Mouse (Mus musculus) left cerebral cortex, adult 2 months (tissue): ENCODE measurements around the gene Myo3a. TPM values are rescaled to one million over a fixed set of nuclear protein-coding genes. Genes with fewer than 3 reads are reported as not detected.
A peak's percentile ranks its signal among the peaks of the same experiment; 100 is the strongest.
"Not testable (repeated sequence)": the region's sequence is repeated elsewhere in the genome, so short reads cannot be mapped to it uniquely, and the experiment has no call there.

ENCODE experiments used
- DNase-seq, 2 experiments: peaks; one replicate each; pipeline ENCODE4 v3.0.0; 2021 to 2022; ENCODE audit warnings: low spot score in 2 of 2, mixed read lengths in 1 of 2; ENCODE audit errors: extremely low spot score in 1 of 2
- H3K27ac ChIP-seq: fragments of 200-600 bp; 2 replicates; pipeline ENCODE4 v1.8.1; 2022
- H3K4me3 ChIP-seq: fragments of 200-600 bp; 2 replicates; pipeline ENCODE4 v1.8.1; 2022
- CTCF ChIP-seq: fragments of 200-600 bp; IDR thresholded peaks from 2 replicates; pipeline ENCODE4 v1.8.1; 2022; ENCODE audit warnings: antibody characterized with exemption, mild to moderate bottlenecking, moderate library complexity
- intact Hi-C: fragments of 180-260 bp; cut with DNase I; formaldehyde crosslinking; loops from one replicate; pipeline ENCODE4 v1.15.1; 2025
- long read RNA-seq, 2 experiments: library from polyadenylated mRNA; stranded (forward); transcript quantifications; one replicate each; pipeline ENCODE4 v2.0.0; 2021; ENCODE audit warnings: borderline mapping rate in 2 of 2
- total RNA-seq, 2 experiments: library from RNA; stranded (reverse); gene quantifications; 2 replicates each; pipeline ENCODE4 v1.2.3; 2021

The Myo3a gene
- total RNA-seq: 1 to 10 TPM; 1.0 to 1.1 TPM
- long read RNA-seq, experiment 1: 0 reads
- long read RNA-seq, experiment 2: 0 reads

- DNase-seq: no peak
- Histone ChIP-seq H3K27ac (no peak within 1 kb of the TSS), H3K4me3 (no peak within 1 kb of the TSS)
- TF ChIP-seq CTCF: no peak
- intact Hi-C loops: no loop called here
Observed at GRCm38 (mm10) chr2:22227308-22227707, at the start of gene Myo3a. Gene Myo3a, plus strand, starts transcription at chr2:22227503.

DNA sequence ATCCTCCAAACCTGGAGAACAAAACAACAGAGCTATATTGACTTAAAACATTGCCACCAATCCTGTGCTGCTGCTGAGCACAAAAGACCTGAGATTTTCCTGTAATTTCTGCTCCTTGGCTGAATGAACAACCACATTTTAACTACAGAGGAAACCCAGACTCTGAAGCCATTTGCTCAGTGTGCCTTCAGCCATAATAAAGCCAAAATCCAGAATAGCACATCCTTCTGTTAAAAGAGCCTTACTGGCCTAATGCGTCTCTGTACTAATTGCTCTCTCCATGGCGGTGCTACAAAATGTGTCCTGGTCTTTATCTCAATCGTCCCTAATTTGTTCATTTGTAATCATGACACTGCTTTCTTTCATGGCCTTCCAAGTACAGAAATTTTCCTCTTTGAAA, 23.2 kb downstream of the Myo3a start:
- Histone ChIP-seq H3K4me3 (no peak overlapping the region), H3K27ac (no peak overlapping the region)
- intact Hi-C loops: no loop called here
- DNase-seq: no peak
- TF ChIP-seq CTCF: no peak

DNA sequence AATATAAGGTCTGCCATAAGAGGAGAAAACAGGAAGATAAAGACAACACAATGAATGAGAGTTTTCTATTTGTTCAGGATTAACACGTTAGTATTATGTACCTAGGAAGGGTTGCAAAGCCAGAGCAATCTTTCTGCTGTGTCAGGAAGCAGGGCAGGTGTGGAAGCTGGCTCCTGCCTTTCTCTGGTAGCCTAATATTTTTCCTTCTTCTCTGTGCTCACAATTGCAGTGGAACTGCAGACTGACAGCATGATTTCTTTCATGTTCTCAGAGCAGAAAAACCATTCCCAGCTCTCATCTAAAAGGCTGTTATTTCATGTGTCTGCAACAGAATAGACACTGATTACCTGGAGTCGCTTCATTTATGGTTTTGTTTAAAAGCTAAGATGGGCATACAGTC, 23.7 kb downstream of the Myo3a start:
- DNase-seq: no peak
- intact Hi-C loops: no loop called here
- TF ChIP-seq CTCF: no peak
- Histone ChIP-seq H3K4me3 (no peak overlapping the region), H3K27ac (no peak overlapping the region)

DNA sequence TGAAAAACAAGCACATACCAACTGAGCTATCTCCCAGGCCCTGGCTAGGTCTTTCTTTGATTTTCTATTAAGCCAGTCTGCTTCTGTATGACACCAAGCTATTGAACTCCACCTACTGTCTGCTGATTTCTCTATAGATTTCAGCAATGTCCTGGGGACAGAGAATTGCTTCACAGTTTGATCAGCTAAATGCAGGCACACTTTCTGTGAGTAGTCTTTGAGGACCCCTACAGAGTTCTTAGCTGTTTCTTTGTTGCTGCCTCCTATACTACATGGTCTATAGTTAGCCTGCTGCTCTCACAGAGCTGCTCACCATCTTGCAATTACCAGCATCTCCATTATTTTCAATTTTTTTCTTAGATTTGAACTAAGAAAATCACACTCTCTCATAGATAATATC, 28.3 kb downstream of the Myo3a start:
- no peak for TF ChIP-seq CTCF
- intact Hi-C loops: no loop called here
- Histone ChIP-seq H3K27ac (no peak overlapping the region), H3K4me3 (no peak overlapping the region)
- no peak for DNase-seq

- intact Hi-C loops: no loop called here
Observed at GRCm38 (mm10) chr2:22271555-22271954, 44.3 kb downstream of the Myo3a start.

DNA sequence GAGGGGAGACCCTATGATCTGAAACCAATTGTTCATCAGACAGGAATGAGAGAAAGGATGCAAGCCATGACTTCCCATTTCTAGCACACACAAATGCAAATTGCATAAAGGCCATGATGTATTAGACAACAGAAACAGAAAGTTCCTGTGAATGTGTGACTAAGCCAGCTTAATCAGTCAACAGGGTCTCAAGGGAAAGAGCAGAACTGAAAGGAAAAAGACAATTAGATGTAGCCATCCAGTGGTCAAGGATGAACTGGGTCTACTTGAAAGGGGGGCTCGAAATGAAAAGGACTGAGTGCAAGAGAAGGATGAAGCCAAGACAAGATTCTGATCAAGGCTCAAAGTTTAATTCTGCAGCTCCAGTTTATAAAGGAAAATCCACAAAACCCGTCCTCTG, 58.1 kb downstream of the Myo3a start:
- no peak for TF ChIP-seq CTCF
- DNase-seq: no peak
- H3K27ac ChIP-seq: no peak overlapping the region
- intact Hi-C loops: no loop called here
- H3K4me3 ChIP-seq: no peak overlapping the region

More at GRCm38 (mm10) chr2:22271555-22271954, 44.3 kb downstream of the Myo3a start:
- H3K27ac ChIP-seq: no peak overlapping the region
- no peak for TF ChIP-seq CTCF
- no peak for DNase-seq
- H3K4me3 ChIP-seq: no peak overlapping the region

GRCm38 (mm10) chr2:22285777-22286176, 58.5 kb downstream of the Myo3a start:
- intact Hi-C loops: no loop called here
- Histone ChIP-seq H3K4me3 (no peak overlapping the region), H3K27ac (no peak overlapping the region)
- DNase-seq: no peak
- no peak for TF ChIP-seq CTCF

GRCm38 (mm10) chr2:22293579-22294446, 66.5 kb downstream of the Myo3a start:
- no peak for TF ChIP-seq CTCF
- DNase-seq: no peak
- intact Hi-C loops: no loop called here
- Histone ChIP-seq H3K4me3 (no peak overlapping the region), H3K27ac (no peak overlapping the region)

DNA sequence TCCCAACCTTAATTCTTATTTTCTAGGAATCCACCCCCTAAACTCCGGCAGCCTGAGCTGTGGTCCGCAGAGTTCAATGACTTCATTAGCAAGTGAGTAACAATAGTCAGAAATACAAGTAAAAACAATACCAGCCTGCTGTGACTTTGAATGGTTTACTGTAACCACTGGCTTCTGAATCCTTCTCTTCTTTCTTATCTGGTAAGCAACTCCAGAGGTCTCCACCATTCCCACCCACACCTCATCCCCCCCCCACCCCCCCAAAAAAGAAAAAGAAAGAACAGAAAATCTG, 67.1 kb downstream of the Myo3a start:
- DNase-seq: no peak
- Histone ChIP-seq H3K27ac (no peak overlapping the region), H3K4me3 (no peak overlapping the region)
- no peak for TF ChIP-seq CTCF
- intact Hi-C loops: no loop called here

- DNase-seq: no peak
- H3K27ac ChIP-seq: no peak overlapping the region
- no peak for TF ChIP-seq CTCF
- intact Hi-C loops: no loop called here
- H3K4me3 ChIP-seq: no peak overlapping the region
Observed at GRCm38 (mm10) chr2:22297913-22298312, 70.6 kb downstream of the Myo3a start.

- intact Hi-C loops: no loop called here
- TF ChIP-seq CTCF: no peak
- Histone ChIP-seq H3K27ac (no peak overlapping the region), H3K4me3 (0 out of 2 replicates have a peak overlapping the region, but pooled peaks have one; percentile 11)
- peak in 1 of 2 experiments; percentile 10 for DNase-seq
Observed at GRCm38 (mm10) chr2:22338269-22338857, 111.1 kb downstream of the Myo3a start.

GRCm38 (mm10) chr2:22410511-22410910, 183.2 kb downstream of the Myo3a start:
- H3K27ac ChIP-seq, intact Hi-C loops, DNase-seq, H3K4me3 ChIP-seq: not testable (repeated sequence)

DNA sequence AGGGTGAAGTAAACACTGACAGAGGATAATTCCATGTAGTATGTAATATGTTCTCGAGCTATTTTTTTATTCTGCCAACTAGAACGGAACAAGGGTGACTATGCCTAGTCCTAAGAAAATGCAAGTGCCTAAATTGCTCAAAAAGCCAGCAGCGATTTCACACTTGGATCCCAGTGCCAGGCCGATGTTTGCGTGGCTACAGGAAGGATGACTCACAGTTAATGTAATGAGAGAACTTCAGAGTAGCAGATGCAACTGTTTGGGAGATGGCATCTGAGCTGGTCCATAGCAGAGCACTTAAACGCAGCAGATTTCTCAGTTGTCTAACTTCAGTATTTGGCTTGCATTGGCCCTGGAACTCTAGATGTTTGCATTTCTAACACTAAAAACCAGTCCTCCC, 321.1 kb downstream of the Myo3a start:
- no peak for TF ChIP-seq CTCF
- no peak overlapping the region for H3K27ac ChIP-seq
- no peak for DNase-seq

GRCm38 (mm10) chr2:22587469-22588169, 360.3 kb downstream of the Myo3a start:
- H3K4me3 ChIP-seq, DNase-seq, intact Hi-C loops, H3K27ac ChIP-seq: not testable (repeated sequence)

More for the DNA sequence above, 321.1 kb downstream of the Myo3a start:
- H3K4me3 ChIP-seq: no peak overlapping the region
- intact Hi-C loops: no loop called here

DNA sequence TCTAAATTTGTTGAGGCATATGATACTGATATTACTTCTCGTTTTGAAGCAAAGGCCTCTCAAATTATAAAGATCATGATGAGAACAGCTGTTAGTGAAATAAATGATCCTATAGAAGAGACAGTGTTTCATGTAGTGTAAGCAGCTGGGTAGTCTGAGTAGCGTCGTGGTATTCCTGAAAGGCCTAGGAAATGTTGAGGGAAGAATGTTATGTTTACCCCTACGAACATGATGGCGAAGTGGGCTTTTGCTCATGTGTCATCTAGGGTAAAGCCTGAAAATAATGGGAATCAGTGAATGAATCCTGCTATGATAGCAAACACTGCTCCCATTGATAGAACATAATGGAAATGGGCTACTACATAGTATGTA, 360.9 kb downstream of the Myo3a start:
- intact Hi-C loops, H3K4me3 ChIP-seq, H3K27ac ChIP-seq, DNase-seq: not testable (repeated sequence)

DNA sequence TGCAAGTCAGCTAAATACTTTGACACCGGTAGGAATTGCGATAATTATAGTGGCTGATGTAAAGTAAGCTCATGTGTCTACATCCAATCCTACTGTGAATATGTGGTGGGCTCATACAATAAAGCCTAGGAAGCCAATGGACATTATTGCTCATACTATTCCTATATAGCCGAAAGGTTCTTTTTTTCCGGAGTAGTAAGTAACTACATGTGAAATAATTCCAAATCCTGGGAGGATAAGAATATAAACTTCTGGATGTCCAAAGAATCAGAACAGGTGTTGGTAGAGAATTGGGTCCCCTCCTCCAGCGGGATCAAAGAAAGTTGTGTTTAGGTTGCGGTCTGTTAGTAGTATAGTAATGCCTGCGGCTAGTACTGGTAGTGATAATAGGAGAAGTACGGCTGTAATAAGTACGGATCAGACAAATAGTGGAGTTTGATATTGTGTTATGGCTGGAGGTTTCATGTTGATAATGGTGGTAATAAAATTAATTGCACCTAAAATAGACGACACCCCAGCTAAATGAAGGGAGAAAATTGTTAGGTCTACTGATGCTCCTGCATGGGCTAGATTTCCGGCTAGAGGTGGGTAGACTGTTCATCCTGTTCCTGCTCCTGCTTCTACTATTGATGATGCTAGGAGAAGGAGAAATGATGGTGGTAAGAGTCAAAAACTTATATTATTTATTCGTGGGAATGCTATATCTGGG, 361.5 kb downstream of the Myo3a start:
- H3K4me3 ChIP-seq, intact Hi-C loops, DNase-seq, H3K27ac ChIP-seq: not testable (repeated sequence)
